Comparison of ENCODE assay signal across 14 mouse cellular contexts in the genomic region with DNA sequence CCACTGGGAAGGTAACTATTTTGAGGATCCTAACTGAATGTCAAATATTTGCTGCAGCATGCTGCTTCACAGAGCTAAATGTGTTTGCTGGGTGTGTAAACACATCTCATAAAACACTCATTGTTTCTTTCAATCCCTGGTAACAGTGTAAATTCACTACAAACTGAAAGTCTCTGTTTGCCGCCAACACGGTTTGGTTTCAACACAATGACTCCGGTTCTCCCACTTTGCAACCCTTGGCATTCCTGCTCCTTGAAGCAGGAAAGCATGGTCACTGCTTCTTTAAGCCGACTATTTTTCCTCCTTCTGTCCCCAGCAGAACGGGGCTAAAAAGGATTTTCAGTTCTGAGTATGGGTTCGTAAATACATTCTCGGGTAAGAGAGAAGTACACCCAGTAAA.
DNase-seq lines count a peak whose midpoint lies in the region; ATAC-seq and TF ChIP-seq lines count a peak whose summit lies in the region.
"Had no signal": no experiment of that assay in that cellular context is flagged by ENCODE, and none has a peak within 500 bp of the region (broad histone marks: within the 10 kb centered on the region; RNA-seq: fewer than 3 reads in every experiment).

No protein-coding gene starts in this region.

- H3K9ac ChIP-seq in hindbrain, embryonic 16.5 days (ENCODE audit: low read depth, low read length) = no peak overlapping the region
- H3K9ac ChIP-seq: liver, embryonic 14.5 days; midbrain, embryonic 12.5 days; neural tube, embryonic 13.5 days had no signal

- no peak for DNase-seq in gastrocnemius, adult 2 months
- no peak for DNase-seq in gastrocnemius, postnatal 25 days
- peak; percentile 42 for DNase-seq in Muller cell, postnatal 12 days (ENCODE audit: inconsistent ontology term)
- peak; percentile 36 for DNase-seq in lung, postnatal 25 days (ENCODE audit: low spot score)
- no peak for DNase-seq in cerebellum, postnatal 10 days
- no peak for DNase-seq in spleen, adult 18-20 months
- no peak for DNase-seq in kidney, adult 18-20 months
- DNase-seq: adrenal gland, postnatal 10 days; B cell, adult 2 months; kidney, postnatal 14 days had no signal

- no peaks in the 10 kb centered on the region for H3K36me3 ChIP-seq in hindbrain, embryonic 16.5 days (ENCODE audit: control insufficient read depth, insufficient read depth, low read length)
- H3K36me3 ChIP-seq: midbrain, embryonic 12.5 days; neural tube, embryonic 13.5 days had no signal

- TF ChIP-seq CTCF in gastrocnemius, adult 2 months (IDR thresholded peaks at IDR 0.05) = no peak

- H3K4me3 ChIP-seq in gastrocnemius, adult 2 months = no peak overlapping the region
- no peak overlapping the region for H3K4me3 ChIP-seq in hindbrain, embryonic 16.5 days (ENCODE audit: low read length)
- H3K4me3 ChIP-seq: midbrain, embryonic 12.5 days; neural tube, embryonic 13.5 days had no signal

- H3K27ac ChIP-seq in gastrocnemius, adult 2 months = peak overlapping the region; percentile 58
- H3K27ac ChIP-seq in hindbrain, embryonic 16.5 days (ENCODE audit: low read depth, low read length) = no peak overlapping the region
- H3K27ac ChIP-seq: liver, embryonic 14.5 days; midbrain, embryonic 12.5 days; neural tube, embryonic 13.5 days had no signal

- 41% methylated on average over 7 of the region's 7 CpGs for WGBS in hindbrain, embryonic 16.5 days

- H3K27me3 ChIP-seq in hindbrain, embryonic 16.5 days (replicated peaks; ENCODE audit: control insufficient read depth, insufficient read depth, low read length) = no peaks in the 10 kb centered on the region
- H3K27me3 ChIP-seq: midbrain, embryonic 12.5 days; neural tube, embryonic 13.5 days had no signal

- peaks cover 8% of the 10 kb centered on the region; the same call in 1 of the 2 replicates for H3K4me1 ChIP-seq in hindbrain, embryonic 16.5 days (ENCODE audit: control insufficient read depth, insufficient read depth, low read depth, low read length)

- intact Hi-C loops in gastrocnemius, adult 2 months (cut with DNase I) = loop anchor here (10.0 kb wide), 1 partner anchor 745 kb away; no protein-coding TSS in a partner anchor

- peak; percentile 43; the same call in 1 of the 2 replicates for ATAC-seq in hindbrain, embryonic 16.5 days

- no peaks in the 10 kb centered on the region for H3K9me3 ChIP-seq in hindbrain, embryonic 16.5 days (ENCODE audit: control insufficient read depth, low read length)
- H3K9me3 ChIP-seq: midbrain, embryonic 12.5 days; neural tube, embryonic 13.5 days had no signal

- H3K4me2 ChIP-seq in hindbrain, embryonic 16.5 days (ENCODE audit: low read length) = no peak overlapping the region
- H3K4me2 ChIP-seq: midbrain, embryonic 12.5 days; neural tube, embryonic 13.5 days had no signal

Comparison
In these comparisons a context has a peak if more than half of its experiments do, and no peak if none do; other contexts are left out.
1. DNase-seq: peak in Muller cell, postnatal 12 days (single experiment) and lung, postnatal 25 days (single experiment); none in gastrocnemius, adult 2 months (single experiment), gastrocnemius, postnatal 25 days (single experiment), cerebellum, postnatal 10 days (0 of 2), spleen, adult 18-20 months (0 of 2) and kidney, adult 18-20 months (single experiment).